Mouse (Mus musculus) embryo, embryonic 10.5 days (tissue): ENCODE results near the gene Cyth4.

Experiments
- DNase-seq: peaks from one replicate; pipeline ENCODE4 v3.0.0-alpha.2; 2015; ENCODE audit warnings: low spot score

Cyth4 gene

DNA sequence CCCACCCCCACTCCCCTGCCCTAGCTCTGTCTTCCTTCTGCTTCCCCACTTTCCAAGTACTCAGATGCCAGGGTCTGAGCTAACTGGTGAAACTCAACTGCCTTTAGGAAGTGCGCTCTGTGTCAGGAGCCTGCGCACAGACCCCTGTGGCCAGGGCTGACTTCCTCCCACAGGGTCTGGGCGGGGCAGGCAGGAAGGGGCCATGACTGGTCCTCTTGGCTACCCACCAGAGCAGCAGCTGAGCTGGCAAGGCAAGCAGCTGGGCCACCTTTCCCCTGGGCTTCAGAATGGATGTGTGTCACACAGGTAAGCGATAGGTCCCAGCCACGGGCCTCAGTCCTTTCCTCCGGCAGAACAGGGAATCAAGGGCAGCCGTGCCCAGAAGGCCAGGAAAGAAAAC is at the start of gene Cyth4:
Gene Cyth4 (plus strand): TSS at position 134 of the 400 bp plus-strand sequence.
- DNase-seq, result no peak

DNA sequence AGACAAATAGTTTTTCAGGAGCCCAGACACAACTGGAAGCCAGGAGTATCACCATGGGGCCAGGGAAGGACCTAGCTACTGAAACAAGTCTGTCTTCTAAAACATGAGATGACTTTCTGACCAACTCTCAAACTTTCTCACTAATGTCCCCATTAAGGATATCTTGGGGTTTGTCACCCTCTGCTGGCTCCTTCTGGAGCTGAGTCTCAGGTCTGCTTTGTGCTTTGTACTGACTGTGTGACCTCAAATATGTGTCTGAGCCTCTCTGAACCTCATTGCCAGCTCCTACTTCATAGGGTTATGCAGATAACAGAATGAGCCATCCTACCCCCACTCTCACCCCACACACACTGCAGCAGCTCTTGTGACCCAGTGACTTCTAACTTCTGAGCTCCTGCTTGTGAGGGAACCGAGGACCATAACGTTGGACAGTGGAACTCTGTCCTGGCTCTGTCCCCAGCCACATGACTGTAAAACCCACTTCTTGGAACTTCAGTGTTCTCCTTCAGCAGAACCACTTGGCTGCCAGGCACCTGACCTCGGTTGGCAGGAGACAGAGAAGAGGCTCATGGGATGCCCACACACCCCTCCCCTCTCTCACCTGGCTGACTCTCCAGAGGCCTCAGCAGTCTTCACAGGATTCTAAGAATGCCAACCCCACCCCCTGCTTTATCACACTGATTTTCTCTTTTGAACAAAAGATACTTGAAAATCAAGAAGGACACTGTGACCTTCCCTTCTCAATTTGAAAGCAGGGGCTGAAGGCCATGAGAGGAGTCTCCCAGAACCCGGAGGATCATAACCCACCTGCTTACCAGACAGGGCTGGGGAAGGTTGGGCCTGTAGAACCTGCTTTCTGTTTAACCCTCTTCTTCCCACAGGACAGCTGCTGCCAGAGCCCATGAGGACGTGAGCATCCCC is 49.2 kb upstream of the Cyth4 start:
- DNase-seq, result no peak

DNA sequence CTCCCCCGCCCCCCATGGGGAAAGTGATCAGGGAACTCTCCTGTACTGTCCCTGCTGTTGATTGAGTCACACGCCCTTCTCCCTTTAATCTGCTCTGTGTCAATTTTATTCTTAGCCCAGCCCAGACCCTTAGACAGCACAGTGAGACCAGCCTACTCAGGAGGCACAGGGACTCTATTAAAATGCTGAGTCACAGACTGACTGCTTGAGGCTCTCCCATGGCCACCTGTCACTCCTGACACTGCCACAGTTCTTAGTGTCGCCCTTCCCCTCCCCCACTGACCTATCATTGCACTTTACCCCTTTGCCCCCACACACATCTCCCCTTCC is 48.5 kb upstream of the Cyth4 start:
- DNase-seq, result peak; percentile 47

DNA sequence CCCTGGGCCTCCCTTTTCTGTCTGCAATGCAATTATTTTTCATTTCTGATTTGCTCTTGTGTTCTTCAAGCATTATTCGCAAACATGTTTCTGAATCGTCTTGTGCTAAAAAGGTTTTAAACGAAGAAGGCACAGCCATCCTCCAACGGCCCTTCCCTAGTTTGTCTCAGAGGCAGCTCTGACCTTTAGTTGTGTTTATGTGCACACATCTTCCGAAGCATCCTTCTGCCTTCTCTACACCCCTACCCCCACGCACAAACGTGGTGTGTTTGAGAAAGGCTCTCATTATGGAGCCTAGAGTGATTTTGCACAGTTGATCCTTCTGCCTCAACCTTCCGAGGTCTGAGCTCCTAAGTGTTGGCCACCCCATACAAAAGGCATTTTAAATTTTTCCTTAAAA is 48.1 kb upstream of the Cyth4 start:
- DNase-seq, result no peak

DNA sequence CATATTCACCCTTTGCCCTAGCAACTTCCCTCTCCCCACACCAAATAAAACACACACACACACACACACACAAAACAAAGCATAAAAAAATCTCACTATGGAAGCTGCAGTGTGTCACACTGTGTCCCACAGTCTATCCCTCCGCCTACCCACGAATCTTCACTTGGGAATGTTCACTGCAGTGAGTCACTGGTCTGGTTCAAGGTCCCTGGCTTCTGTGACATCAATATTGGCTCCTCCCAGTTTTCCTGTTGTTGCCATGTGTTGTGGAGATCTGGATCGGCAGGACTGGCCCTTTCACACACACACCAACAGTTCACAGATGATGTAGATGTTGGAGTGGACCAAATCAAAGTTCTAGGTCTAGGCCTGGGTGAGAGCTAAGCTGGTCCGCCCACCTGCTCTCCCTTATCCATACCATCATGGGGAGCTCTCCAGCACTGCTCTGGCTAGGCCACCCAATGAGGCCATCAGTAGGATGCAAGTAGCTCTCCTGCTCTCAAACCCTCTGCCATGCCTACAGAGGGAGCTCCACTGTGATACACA is 47.6 kb upstream of the Cyth4 start:
- no peak for DNase-seq

DNA sequence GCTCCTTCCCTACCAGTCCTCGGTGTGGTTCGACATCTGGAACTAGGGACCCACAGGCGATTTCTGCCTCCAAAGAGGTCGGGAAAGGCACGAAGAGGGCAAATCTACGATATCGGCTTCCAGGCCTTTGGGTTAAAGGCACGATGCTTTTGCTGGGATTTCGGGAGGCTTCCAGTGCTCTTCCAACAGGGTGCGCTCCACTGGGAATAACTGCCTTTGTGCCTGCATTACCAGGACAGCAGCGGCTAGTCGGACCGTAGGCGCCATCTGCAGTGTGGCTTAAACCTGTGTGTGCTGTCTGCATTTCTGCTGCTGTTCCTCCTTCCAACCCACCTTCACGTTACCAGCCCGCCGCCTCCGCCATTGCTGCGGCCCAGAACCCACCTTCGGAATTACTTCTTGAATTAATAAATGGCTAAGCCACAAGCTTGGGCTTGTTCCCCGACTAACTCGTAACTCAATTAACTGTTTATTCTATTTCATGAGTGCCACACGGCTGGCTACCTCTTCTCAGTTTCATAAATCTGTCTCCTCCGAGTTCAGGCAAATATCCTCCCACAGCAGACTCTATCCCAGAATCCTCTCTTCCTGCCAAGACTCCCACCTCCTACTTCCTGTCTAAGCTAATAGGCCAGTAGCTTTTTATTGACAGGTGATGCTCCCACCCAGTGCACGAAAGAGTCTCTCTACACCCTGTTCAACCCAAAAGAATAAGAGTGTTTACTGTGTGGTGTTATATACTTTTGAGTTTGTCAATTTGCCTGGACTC is 42.1 kb upstream of the Cyth4 start:
- DNase-seq, result no peak

DNA sequence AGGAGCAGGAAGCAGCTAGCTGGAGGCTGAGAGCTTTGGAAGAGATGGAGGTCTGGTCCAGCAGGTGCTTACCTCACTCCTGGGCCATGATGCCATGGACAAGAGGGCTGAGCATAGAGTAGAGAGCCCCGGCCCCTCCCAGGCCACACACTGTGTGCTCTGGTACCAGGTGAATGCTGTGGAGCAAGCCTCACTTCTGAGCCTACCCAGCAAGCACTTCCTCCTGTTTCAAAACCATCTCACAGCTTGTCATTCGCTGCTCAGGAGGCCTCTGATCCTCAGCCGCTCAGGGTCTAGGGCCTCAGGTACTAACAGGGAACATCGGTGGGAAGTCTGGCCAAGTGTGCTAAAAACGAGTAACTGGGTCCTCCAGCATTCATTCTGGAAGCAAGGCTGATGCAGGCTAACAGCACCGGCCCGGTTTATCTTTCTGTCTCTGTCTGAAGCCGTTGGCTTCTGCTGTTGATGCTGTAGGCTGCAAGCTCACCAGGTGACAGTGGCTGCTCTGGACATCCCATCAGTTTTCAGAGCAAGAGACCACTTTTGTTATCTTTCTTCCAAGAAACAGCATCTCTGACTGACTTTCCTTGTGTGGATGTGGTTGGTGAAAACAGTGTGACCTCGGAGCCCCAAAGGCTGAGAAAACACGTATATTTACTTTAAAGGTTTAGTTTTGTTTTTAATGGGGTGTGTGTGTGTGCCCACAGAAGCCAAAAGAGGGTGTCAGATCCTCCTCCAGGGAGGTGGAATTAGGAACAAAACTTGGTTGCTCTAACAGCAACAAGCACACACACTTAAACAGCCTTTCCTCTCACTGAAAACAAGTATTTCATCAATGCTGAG is 38.9 kb upstream of the Cyth4 start:
- no peak for DNase-seq

DNA sequence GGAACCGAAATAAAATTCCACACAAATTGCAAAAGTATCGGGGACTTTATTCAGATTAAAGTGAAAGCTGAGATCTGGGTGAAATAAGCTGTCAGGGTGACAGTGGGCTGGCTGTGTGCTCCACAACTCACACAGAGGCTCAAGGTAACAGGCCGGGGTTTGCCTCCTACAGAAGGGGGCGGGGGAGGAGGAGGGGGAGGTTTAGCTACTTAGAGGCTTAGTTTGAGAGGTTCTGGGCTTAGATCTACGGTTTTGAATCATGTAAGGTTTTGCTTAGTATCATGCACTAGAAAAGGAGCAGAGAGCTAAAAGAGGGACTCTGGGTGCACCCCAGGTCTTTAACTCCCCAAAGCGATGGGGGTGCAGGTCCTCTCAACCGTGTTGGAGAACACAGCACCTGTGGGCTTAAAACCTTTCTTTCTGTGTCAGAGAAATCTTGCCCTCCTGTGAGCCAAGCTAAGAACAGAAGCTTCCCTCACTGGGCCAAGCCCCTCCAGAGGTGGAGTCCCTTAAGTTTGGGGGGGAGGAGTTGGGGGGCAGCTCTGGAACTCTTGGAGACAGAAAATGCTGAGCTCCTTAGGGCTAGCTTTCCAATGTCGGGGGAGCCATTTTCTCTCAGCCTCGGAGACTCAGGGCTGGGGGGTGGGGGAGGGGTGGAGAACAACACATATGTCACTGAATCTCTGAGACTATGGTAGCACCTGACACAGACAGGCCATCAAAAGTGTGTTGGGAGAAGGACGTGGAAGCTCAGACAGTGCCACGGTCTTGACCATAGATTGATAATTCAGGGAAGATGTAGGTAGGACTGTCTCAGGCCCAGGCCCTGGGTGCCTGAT is 37.5 kb upstream of the Cyth4 start:
- no peak for DNase-seq

DNA sequence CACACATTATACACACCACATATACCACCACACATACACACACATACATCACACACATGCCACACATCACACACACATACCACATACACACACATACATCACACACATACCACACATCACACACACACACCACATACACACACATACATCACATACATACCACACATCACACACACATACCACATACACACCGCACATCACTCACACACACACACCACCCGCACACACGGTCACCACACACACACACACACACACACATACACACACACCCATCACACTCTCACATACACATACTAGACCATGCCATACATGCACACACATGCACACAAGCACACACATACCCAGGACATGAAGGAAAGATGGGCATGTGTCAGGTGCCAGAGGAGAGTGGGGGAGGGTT is 33.5 kb upstream of the Cyth4 start:
- no peak for DNase-seq

DNA sequence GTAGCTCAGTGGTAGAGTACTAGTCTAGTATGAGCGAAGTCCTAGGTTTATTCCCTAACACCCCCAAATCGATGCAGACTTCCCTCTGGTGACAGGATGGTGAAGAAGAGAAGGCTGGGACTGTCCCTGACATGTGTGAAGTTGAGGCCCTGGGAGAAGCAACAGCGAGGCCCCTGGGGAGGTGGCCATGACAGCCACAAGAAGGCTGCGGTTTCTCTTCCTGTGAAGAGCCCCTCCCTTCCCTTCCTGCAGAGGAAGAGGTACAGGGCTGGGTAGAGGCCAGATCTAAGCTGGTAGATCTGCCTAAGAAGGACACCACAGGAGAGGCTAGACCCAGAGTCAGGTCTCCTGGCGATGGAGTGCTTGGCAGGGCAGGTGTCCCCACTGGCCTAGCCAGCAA is 32.9 kb upstream of the Cyth4 start:
- no peak for DNase-seq

DNA sequence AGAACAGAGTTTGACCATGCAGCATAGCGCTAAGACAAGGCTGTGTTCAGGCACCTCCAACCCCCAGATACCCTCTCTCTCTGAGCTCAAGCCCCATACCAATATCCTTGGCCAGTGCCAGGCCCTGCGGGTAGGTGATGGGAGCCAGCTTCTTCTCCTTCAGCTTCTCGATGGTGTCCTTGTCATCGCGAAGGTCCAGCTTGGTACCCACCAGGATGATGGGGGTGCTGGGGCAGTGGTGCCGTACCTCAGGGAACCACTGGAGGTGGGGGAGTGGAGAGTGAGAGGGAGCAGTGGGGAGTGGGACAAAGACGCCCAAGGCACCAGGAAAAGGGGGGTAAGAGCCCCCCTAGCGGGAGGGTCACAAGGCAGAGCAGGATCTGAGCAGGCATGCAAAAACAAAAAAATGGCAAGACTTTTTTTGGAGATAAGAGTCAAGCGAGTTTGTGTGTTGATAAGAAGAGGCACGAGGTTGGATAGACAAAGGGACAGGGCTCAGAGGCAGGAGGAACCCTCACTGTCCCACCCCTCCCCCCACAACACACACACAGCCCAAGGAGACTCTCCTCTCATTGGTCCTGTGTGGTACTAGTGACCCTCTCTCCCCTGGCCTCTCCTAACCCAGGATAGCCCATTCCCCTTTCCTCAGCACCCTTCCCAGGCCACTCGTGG is 31.9 kb upstream of the Cyth4 start:
- no peak for DNase-seq

DNA sequence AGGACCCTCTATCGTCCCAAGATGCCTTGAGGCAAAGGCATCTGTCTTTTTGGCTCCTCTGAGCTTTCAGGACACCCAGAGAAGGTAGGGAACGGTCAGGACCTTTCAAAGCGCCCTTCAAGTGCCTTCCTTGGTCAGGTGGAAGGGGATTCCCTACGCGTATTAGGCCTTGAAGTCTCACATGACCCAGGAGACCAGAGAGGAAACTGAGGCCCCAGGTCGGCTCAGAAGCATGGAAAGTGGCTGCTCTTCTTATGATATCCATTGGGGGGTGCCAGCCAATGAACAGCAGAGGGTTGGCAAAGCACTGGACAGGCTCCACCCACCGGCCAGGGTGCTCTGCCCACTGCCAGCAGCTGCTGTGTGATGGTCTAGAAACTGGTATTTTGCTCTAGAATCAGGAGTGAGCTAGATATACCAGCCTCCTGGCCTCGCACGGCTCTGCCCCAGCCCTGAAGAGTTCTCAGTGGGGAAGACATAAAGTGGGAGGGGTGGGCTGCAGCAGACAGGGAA is 29.2 kb upstream of the Cyth4 start:
- no peak for DNase-seq

DNA sequence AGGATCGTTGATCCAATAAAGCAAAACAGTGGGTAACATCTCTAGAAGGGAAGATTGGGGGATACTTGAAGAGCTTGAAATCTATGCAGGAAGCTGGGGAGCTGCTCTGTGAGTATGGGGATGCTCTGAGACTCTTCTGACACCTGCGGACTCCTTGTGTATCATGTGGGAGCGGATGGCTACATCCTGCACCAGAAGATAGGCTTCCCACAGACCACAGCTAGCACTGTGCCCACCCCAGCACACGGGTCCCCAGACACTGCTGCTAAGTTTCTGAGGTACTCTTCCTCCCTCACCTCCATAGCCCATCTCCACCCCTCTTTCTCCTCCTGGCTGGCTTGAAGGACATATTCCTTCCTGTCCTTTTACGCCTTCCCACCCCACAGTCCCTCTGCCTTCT is 26.7 kb upstream of the Cyth4 start:
- no peak for DNase-seq

DNA sequence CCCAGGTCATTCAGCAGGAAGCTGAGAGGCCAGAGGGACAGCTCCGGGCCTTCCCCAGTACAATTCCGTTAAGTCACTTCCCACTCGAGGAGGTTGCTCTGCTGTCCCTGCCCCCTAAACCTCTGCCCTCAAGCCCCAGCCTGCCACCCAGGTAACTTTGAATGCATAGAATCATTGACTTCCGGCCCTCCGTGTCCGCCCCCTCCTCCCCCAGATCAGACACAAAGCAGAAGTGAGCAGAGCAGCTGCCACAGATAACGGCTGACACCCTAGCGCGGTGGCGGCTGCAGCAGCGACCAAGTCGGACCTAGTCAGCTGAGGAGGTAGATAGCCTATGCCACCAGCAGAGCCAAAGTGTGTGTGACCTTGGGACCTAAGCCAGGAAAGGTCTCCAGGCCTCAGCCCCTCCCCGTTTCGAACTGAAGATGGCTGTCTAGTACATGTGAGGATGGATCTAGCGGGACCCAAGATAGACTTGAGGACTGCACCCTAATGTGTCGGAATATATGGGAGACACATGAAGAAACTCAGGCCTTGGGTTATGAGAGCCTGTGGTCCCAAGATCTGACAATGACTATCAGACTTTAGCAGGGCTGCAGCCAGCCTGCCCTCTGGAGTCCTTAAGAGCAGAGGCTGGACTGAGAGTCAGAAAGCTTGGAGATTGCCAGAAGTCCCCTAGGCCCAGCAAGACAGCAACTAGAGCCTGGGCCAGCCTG is 25.1 kb upstream of the Cyth4 start:
- DNase-seq, result no peak

DNA sequence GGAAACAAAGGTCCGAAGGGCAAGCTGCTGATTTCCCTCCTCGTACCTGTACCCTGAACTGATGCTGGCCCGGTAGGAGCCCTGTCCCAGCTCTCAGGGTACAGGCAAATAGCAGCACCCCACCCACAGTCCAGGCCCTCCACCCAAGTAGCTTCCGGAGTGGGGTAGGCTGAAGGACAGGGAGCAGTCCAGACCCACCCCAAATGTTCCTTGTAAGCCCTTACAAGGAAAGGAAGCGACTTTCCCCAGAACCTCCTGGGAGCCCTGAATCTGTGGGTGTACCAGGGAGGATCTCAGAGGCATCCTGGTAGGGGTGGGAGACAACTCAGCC is 24.6 kb upstream of the Cyth4 start:
- no peak for DNase-seq

DNA sequence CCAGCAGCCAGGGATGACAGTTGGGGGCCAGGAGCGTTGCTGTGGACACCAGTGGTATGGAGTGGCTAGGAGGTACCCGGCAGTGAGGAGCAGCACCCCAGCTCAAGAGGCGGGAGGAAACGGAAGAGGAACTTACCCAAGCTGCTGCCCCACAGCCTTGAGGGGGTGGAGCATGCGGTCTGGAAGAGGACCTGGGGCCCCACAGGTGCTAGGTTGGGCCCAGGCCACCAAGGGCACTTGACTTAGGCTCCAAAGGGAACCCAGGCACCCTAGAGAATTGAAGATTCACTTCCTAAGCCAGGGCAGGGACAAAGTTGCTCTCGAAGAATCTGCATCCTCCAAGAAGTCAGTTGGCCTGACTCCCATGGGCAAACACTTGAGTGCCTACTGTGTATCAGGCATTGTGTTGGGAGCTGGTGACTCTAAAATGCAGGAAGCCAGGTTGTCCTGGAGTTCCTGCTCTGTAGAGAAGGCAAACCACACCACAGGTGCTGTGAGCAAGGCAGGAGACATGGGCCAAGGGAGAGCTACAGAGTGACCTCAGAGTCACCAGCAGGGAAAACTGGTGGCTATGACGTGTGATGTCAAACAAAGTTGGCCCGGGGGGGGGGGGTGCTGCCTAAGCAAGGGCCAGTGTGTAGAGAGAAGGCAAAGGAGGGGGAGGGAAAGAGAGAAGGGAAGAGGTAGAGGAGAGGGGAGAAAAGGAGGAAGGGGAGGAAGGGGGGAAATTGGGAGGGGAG is 24.0 kb upstream of the Cyth4 start, which contains the start of gene Rac2:
Gene Rac2 (minus strand): TSS at position 126 of the 740 bp plus-strand sequence.
- no peak for DNase-seq

DNA sequence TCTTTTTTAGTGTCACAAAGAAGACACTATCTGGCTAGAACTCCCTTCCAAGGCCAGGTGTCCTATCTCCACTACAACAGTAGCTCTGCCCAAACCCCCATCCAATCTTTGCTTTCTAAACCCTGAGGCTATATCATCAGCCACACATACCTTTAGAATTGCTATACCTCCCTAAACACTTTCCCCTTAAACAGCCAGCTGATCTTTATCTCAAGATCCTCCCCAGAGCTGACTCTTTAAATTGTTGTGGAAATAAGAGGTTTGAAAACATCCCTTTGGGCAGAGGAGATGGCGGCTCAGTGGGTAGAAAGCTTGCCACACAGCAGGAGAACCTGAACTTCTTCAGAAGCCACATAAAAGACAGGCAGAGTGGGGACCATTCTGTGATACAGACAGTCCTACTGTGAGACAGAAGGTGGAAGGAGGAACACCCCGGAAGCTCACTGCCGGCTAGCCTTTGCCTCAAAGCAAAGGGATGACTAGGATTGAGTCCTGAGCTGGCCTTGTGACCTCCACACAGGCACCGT is 20.5 kb upstream of the Cyth4 start:
- DNase-seq, result no peak

DNA sequence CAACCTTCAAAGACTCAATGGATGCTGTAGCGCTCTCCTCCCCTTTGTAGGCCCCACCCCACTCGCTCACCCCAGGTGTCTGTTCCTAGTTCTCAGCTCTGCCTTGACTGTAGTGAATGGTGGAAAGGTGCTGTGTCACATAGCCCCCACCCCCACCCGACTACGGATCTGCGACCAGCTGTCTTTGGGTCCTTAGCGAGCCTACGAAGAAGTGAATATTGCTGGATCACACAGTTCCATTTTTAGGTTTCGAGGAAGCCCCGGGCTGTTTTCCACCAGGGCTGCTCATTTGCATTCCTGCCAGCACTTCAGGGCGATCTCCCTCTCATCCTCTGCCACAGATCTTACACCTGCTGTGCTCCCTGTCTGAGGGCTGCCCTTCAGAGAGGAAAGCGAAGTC is 13.5 kb upstream of the Cyth4 start:
- no peak for DNase-seq

DNA sequence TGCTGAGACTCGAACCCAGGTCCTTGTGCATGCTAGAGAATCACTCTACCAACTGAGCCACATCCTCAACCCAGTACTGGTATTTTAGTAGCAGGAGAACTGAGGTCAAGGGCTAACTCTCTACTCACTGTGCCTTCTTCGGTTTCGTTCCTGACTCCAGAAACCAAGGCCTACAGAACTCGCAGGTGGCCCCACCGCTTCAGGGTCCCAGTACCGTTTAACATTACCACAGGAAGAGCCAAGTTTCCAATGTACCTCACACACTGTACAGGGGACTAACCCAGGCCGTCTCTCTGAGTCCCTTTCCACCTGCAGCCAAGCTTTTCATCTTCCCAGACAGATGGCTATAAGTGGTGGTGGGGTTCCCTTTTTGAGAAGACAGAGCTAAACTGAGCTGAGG is 11.4 kb upstream of the Cyth4 start:
- no peak for DNase-seq
